Mouse (Mus musculus) limb, embryonic 13.5 days (tissue): Measurements from ENCODE around the gene Arid4b. TPM values are rescaled to one million over a fixed set of nuclear protein-coding genes. Genes with fewer than 3 reads are reported as not detected.

Experiments used
- ATAC-seq: fragments of 200-750 bp; cut with Nextera tagmentation; 2 replicates; pipeline ENCODE4 v1.8.0; 2017; ENCODE audit warnings: low read depth, moderate number of reproducible peaks, moderate TSS enrichment; ENCODE audit not compliant: low FRiP score
- H3K27ac ChIP-seq: fragments of 300-500 bp; sonication (generic); 2 replicates; pipeline ENCODE4 v1.5.1; 2015; ENCODE audit warnings: inconsistent platforms, mild to moderate bottlenecking, moderate library complexity
- H3K27me3 ChIP-seq: fragments of 300-500 bp; sonication (generic); 2 replicates; pipeline ENCODE4 v1.6.1; 2015; ENCODE audit warnings: mild to moderate bottlenecking, inconsistent platforms
- H3K36me3 ChIP-seq: fragments of 300-500 bp; sonication (generic); 2 replicates; pipeline ENCODE4 v1.6.1; 2015; ENCODE audit warnings: inconsistent platforms, mild to moderate bottlenecking, moderate library complexity
- H3K4me1 ChIP-seq: fragments of 300-500 bp; sonication (generic); 2 replicates; pipeline ENCODE4 v1.6.1; 2015; ENCODE audit warnings: inconsistent platforms
- H3K4me2 ChIP-seq: fragments of 300-500 bp; sonication (generic); replicated peaks from 2 replicates; pipeline ENCODE4 v1.6.1; 2015; ENCODE audit warnings: inconsistent platforms, mild to moderate bottlenecking, moderate library complexity
- H3K4me3 ChIP-seq: fragments of 300-500 bp; sonication (generic); 2 replicates; pipeline ENCODE4 v1.5.1; 2015; ENCODE audit warnings: moderate library complexity, mild to moderate bottlenecking, inconsistent platforms
- H3K9ac ChIP-seq: fragments of 300-500 bp; sonication (generic); 2 replicates; pipeline ENCODE4 v1.6.1; 2015; ENCODE audit warnings: mild to moderate bottlenecking, inconsistent platforms
- H3K9me3 ChIP-seq: fragments of 300-500 bp; sonication (generic); 2 replicates; pipeline ENCODE4 v1.6.1; 2016; ENCODE audit warnings: inconsistent platforms
- WGBS: fragments of 180-500 bp; shearing (Covaris S2); methylation state at CpG from one replicate; pipeline ENCODE4 v1.1.7; 2015; 5-methylcytosine and 5-hydroxymethylcytosine counted together
- polyA plus RNA-seq: library from polyadenylated mRNA; unstranded; fragments of >200 nt; fragmentation: Nextera tagmentation; extraction: Ambion mirVana; gene quantifications from 2 replicates; pipeline ENCODE4 v1.2.1, GENCODE M21; 2015

The Arid4b gene
- polyA plus RNA-seq, 1 experiment from 2014 or later = 102 TPM

DNA sequence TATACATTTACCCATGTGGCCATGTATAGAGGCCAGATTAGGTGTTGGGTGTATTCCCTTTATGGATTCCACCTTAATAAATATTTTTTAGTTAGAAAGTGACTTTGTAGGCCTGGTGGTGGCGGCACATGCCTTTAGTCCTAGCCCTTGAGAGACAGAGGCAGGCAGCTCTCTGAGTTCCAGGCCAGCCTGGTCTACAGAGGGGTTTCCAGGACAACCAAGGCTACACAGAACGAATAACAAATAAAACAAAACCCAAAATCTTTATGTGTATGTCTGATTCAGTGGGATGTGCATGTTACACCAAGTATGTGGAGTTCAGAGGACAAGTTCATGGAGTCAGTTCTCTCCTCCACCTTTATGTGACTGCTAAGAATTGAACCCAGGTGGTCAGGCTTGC is 52.8 kb downstream of the Arid4b start:
- H3K27me3 ChIP-seq = no peaks in the 10 kb centered on the region
- H3K4me3 ChIP-seq = no peak overlapping the region
- no peak overlapping the region for H3K4me2 ChIP-seq
- WGBS = 92% methylated on average over 2 of the region's 2 CpGs
- no peaks in the 10 kb centered on the region for H3K36me3 ChIP-seq
- H3K4me1 ChIP-seq = no peaks in the 10 kb centered on the region
- no peak overlapping the region for H3K9ac ChIP-seq
- no peak overlapping the region for H3K27ac ChIP-seq
- ATAC-seq = no peak
- no peaks in the 10 kb centered on the region for H3K9me3 ChIP-seq

DNA sequence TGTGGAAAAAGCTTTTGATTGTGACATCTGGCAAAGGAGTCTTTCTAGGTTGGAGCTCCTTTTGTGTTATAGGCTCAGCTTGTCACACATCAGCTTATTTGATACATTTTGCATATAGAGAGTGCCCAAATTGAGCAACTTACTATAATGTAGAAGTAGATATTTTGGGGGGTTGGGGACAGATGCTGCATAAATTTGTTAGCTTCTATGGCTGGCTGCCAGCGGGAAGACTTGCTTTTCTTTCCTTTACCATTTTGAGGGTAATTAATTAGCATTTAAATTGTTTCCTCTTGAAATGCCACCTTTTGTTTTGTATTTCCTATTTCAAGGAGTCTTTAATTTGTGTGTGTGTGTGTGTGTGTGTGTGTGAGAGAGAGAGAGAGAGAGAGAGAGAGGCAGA is 68.6 kb downstream of the Arid4b start:
- no peaks in the 10 kb centered on the region for H3K9me3 ChIP-seq
- no peak overlapping the region for H3K27ac ChIP-seq
- WGBS = 81% methylated on average over 1 of the region's 1 CpGs
- no peak overlapping the region for H3K4me2 ChIP-seq
- no peak for ATAC-seq
- H3K9ac ChIP-seq = no peak overlapping the region
- H3K27me3 ChIP-seq = no peaks in the 10 kb centered on the region
- H3K4me1 ChIP-seq = no peaks in the 10 kb centered on the region
- no peak overlapping the region for H3K4me3 ChIP-seq
- H3K36me3 ChIP-seq = peaks cover 46% of the 10 kb centered on the region

DNA sequence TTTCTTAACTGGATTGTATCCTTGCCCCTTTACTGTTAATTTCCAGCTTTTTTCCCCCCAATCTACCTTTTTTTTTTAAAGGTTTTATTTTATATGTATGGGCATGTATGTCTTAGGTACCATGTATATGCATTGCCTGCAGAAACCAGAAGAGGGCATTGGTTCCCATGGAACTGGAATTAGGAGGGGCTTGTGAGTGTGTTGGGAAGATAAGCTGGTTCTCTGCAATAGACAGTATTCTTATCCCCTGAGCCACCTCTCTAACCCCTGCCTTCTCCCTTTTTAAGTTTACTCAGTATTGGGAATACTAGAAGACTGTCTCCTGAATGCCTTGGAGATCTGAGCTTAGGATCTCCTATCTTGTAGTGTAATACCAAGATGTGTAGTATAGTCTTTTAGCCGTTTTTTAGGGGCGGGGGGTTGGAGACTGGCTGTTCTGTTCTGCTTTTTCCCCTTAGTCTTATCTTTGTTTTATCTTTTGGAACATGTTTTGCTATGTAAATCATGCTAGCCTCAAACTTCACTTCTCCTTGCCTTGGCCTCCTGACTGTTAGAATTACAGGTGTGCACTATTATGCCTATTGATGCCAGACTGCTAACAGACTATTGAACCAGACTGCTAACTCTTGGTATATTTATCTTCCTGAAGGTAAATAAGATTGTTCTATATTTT is 79.4 kb downstream of the Arid4b start:
- 84% methylated on average over 2 of the region's 2 CpGs for WGBS
- H3K9me3 ChIP-seq = no peaks in the 10 kb centered on the region
- peaks cover 33% of the 10 kb centered on the region for H3K36me3 ChIP-seq
- no peak overlapping the region for H3K4me2 ChIP-seq
- no peaks in the 10 kb centered on the region for H3K27me3 ChIP-seq
- H3K4me3 ChIP-seq = no peak overlapping the region
- H3K27ac ChIP-seq = no peak overlapping the region
- no peak for ATAC-seq
- H3K9ac ChIP-seq = no peak overlapping the region
- H3K4me1 ChIP-seq = no peaks in the 10 kb centered on the region

DNA sequence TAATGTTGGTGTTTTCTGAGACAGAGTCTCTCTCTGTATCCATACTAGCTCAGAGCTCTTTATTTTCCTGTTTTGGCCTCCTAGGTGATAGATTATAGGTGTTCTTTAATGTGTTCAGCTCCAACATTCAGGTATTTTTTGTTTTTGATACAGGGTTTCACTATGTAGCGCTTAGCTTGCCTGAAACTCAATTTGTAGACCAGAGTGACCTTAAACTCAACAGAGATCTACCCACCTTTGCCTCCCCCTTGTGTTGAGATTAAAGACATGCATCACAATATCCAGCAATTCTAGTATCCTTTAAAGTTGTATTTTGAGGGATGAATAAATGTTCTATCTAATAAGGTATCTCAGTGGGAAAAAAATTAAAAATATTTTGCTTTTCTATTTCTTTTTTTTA is 115.0 kb downstream of the Arid4b start:
- H3K4me3 ChIP-seq = no peak overlapping the region
- H3K4me2 ChIP-seq = no peak overlapping the region
- H3K36me3 ChIP-seq = peaks cover 20% of the 10 kb centered on the region
- 88% methylated on average over 1 of the region's 1 CpGs for WGBS
- no peaks in the 10 kb centered on the region for H3K27me3 ChIP-seq
- ATAC-seq = no peak
- H3K9ac ChIP-seq = no peak overlapping the region
- no peak overlapping the region for H3K27ac ChIP-seq
- no peaks in the 10 kb centered on the region for H3K4me1 ChIP-seq
- H3K9me3 ChIP-seq = no peaks in the 10 kb centered on the region

DNA sequence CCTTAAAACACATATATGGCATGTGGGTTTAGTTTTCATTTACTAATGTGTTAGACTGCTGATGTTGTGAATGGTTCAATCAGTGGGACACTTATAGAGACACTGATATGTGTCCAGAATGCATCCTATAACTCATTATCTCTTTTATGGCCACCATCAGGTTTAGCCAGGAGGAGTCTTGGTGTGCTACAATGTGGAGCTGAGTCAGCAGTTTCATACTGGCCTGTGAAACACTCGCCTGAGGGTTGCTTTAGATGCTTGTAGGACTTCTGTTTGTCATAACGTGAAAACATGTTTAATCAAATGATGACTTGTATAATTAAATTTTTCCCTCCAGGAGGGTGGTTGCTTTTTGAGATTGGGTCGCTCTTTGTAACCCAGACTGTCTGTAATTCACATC is 116.6 kb downstream of the Arid4b start:
- ATAC-seq = no peak
- 86% methylated on average over 3 of the region's 3 CpGs for WGBS
- H3K36me3 ChIP-seq = peaks cover 26% of the 10 kb centered on the region
- no peak overlapping the region for H3K27ac ChIP-seq
- H3K27me3 ChIP-seq = no peaks in the 10 kb centered on the region
- no peak overlapping the region for H3K4me2 ChIP-seq
- H3K4me1 ChIP-seq = no peaks in the 10 kb centered on the region
- H3K9me3 ChIP-seq = no peaks in the 10 kb centered on the region
- no peak overlapping the region for H3K9ac ChIP-seq
- no peak overlapping the region for H3K4me3 ChIP-seq

- Histone ChIP-seq H3K4me2 (no peak overlapping the region), H3K9me3 (no peaks in the 10 kb centered on the region), H3K36me3 (no peaks in the 10 kb centered on the region), H3K4me3 (no peak overlapping the region), H3K27me3 (no peaks in the 10 kb centered on the region), H3K4me1 (no peaks in the 10 kb centered on the region), H3K27ac (no peak overlapping the region), H3K9ac (no peak overlapping the region)
- WGBS = 58% methylated on average over 2 of the region's 2 CpGs
- no peak for ATAC-seq
Measured at GRCm38 (mm10) chr13:14245946-14246345, 182.9 kb downstream of the Arid4b start.

Other genes with a start within 250 kb of the Arid4b start
- gene B3galnt2, start 108.8 kb upstream of the Arid4b start, polyA plus RNA-seq = 37.2 and 45.5 TPM in 2 replicates
- gene Tbce, start 23.6 kb upstream of the Arid4b start, polyA plus RNA-seq = 64.5 and 66.0 TPM in 2 replicates
- 60.8 and 62.9 TPM in 2 replicates for gene Ggps1, start 256 bp downstream of the Arid4b start, polyA plus RNA-seq